Mouse (Mus musculus) liver, postnatal 0 days (tissue): ENCODE results near the gene Adgrg7. TPM values are rescaled to one million over a fixed set of nuclear protein-coding genes. Genes with fewer than 3 reads are reported as not detected.
A peak's percentile ranks its signal among the peaks of the same experiment; 100 is the strongest.

Source experiments
- ATAC-seq: fragments of 200-750 bp; cut with Nextera tagmentation; 2 replicates; pipeline ENCODE4 v1.8.0; 2017; ENCODE audit warnings: mild to moderate bottlenecking, moderate library complexity
- DNase-seq: peaks from one replicate; pipeline ENCODE4 v3.0.0-alpha.2; 2016
- H3K27ac ChIP-seq: fragments of 300-500 bp; sonication (generic); 2 replicates; pipeline ENCODE4 v1.5.1; 2014; ENCODE audit warnings: antibody characterized with exemption, moderate library complexity, mild to moderate bottlenecking, low read depth
- H3K27me3 ChIP-seq: fragments of 300-500 bp; sonication (generic); 2 replicates; pipeline ENCODE4 v1.6.1; 2014; ENCODE audit warnings: low read length, control low read depth, mixed read lengths; ENCODE audit not compliant: insufficient read depth
- H3K36me3 ChIP-seq: fragments of 300-500 bp; sonication (generic); replicated peaks from 2 replicates; pipeline ENCODE4 v1.6.1; 2014; ENCODE audit warnings: mild to moderate bottlenecking, control low read depth, low read length, moderate library complexity, mixed read lengths; ENCODE audit not compliant: insufficient read depth
- H3K4me1 ChIP-seq: fragments of 300-500 bp; sonication (generic); 2 replicates; pipeline ENCODE4 v1.6.1; 2014; ENCODE audit warnings: antibody characterized with exemption, mild to moderate bottlenecking, control low read depth; ENCODE audit not compliant: insufficient read depth
- H3K4me2 ChIP-seq: fragments of 300-500 bp; sonication (generic); 2 replicates; pipeline ENCODE4 v1.6.1; 2014; ENCODE audit warnings: low read depth, mild to moderate bottlenecking, low read length, moderate library complexity, mixed read lengths
- H3K4me3 ChIP-seq: fragments of 300-500 bp; sonication (generic); 2 replicates; pipeline ENCODE4 v1.5.1; 2014; ENCODE audit warnings: low read depth, low read length
- H3K9ac ChIP-seq: fragments of 300-500 bp; sonication (generic); replicated peaks from 2 replicates; pipeline ENCODE4 v1.6.1; 2014; ENCODE audit warnings: mild to moderate bottlenecking, moderate library complexity
- H3K9me3 ChIP-seq: fragments of 300-500 bp; sonication (generic); 2 replicates; pipeline ENCODE4 v1.6.1; 2016; ENCODE audit warnings: mild to moderate bottlenecking, control low read depth, low read length, mixed read lengths
- CTCF ChIP-seq: sonication (generic); IDR thresholded peaks from 2 replicates; pipeline ENCODE4 v1.5.1; 2016; ENCODE audit warnings: antibody characterized with exemption, low read depth
- EP300 ChIP-seq: IDR thresholded peaks from 2 replicates; pipeline ENCODE4 v1.6.1; 2016; ENCODE audit warnings: antibody characterized with exemption, low read depth, mild to moderate bottlenecking
- WGBS: fragments of 180-500 bp; shearing (Covaris S2); extraction: QIAGEN DNeasy Blood & Tissue Kit; methylation state at CpG from one replicate; pipeline ENCODE4 v1.1.7; 2014; ENCODE audit not compliant: insufficient replicate concordance; 5-methylcytosine and 5-hydroxymethylcytosine counted together
- polyA plus RNA-seq: library from polyadenylated mRNA; unstranded; fragments of >200 nt; fragmentation: Nextera tagmentation; extraction: Ambion mirVana; gene quantifications from 2 replicates; pipeline ENCODE4 v1.2.1, GENCODE M21; 2015

The Adgrg7 gene
- polyA plus RNA-seq, 1 experiment from 2014 or later: not detected

- no peaks in the 10 kb centered on the region for H3K9me3 ChIP-seq
- 38% methylated on average over 2 of the region's 2 CpGs for WGBS
- H3K27ac ChIP-seq: no peak overlapping the region
- DNase-seq: no peak
- H3K9ac ChIP-seq: no peak overlapping the region
- no peak overlapping the region for H3K4me3 ChIP-seq
- no peak overlapping the region for H3K4me2 ChIP-seq
- no peak for ATAC-seq
- no peaks in the 10 kb centered on the region for H3K27me3 ChIP-seq
- 0 out of 2 replicates have a peak, but pooled peaks cover 3% of the 10 kb centered on the region for H3K4me1 ChIP-seq
- TF ChIP-seq CTCF (peak; percentile 65), EP300 (no peak)
- no peaks in the 10 kb centered on the region for H3K36me3 ChIP-seq
These were observed 4.8 kb upstream of the Adgrg7 start for GRCm38 (mm10) chr16:56800469-56800868.

GRCm38 (mm10) chr16:56799541-56800029, 3.9 kb upstream of the Adgrg7 start:
- no peak overlapping the region for H3K4me3 ChIP-seq
- H3K4me1 ChIP-seq: 0 out of 2 replicates have a peak, but pooled peaks cover 3% of the 10 kb centered on the region
- WGBS: 46% methylated on average over 3 of the region's 3 CpGs
- H3K9me3 ChIP-seq: no peaks in the 10 kb centered on the region
- no peak overlapping the region for H3K27ac ChIP-seq
- TF ChIP-seq CTCF (no peak), EP300 (no peak)
- no peak for DNase-seq
- no peak for ATAC-seq
- H3K27me3 ChIP-seq: no peaks in the 10 kb centered on the region
- H3K4me2 ChIP-seq: no peak overlapping the region
- no peak overlapping the region for H3K9ac ChIP-seq
- H3K36me3 ChIP-seq: no peaks in the 10 kb centered on the region

- ATAC-seq (no peak), DNase-seq (peak; percentile 17)
- no peak for TF ChIP-seq CTCF
- no peak for TF ChIP-seq EP300
- no peak overlapping the region for H3K27ac ChIP-seq
- no peak overlapping the region for H3K4me2 ChIP-seq
- H3K9me3 ChIP-seq: no peaks in the 10 kb centered on the region
- no peak overlapping the region for H3K9ac ChIP-seq
- H3K36me3 ChIP-seq: no peaks in the 10 kb centered on the region
- no peaks in the 10 kb centered on the region for H3K27me3 ChIP-seq
- 0 out of 2 replicates have a peak, but pooled peaks cover 3% of the 10 kb centered on the region for H3K4me1 ChIP-seq
- 54% methylated on average over 7 of the region's 7 CpGs for whole genome bisulfite sequencing
- no peak overlapping the region for H3K4me3 ChIP-seq
These were observed 3.2 kb upstream of the Adgrg7 start for GRCm38 (mm10) chr16:56798873-56799272.

- TF ChIP-seq CTCF: no peak
- TF ChIP-seq EP300: no peak
- Histone ChIP-seq H3K4me3 (no peak overlapping the region), H3K36me3 (no peaks in the 10 kb centered on the region), H3K9me3 (no peaks in the 10 kb centered on the region), H3K4me1 (no peaks in the 10 kb centered on the region), H3K4me2 (no peak overlapping the region), H3K27ac (no peak overlapping the region), H3K27me3 (no peaks in the 10 kb centered on the region), H3K9ac (no peak overlapping the region)
- DNase-seq (no peak), ATAC-seq (no peak)
- WGBS: 79% methylated on average over 7 of the region's 7 CpGs
These were observed 1.1 kb downstream of the Adgrg7 start for GRCm38 (mm10) chr16:56794383-56795144.

- Histone ChIP-seq H3K4me1 (no peaks in the 10 kb centered on the region), H3K4me3 (no peak overlapping the region), H3K36me3 (no peaks in the 10 kb centered on the region), H3K9ac (no peak overlapping the region), H3K9me3 (no peaks in the 10 kb centered on the region), H3K27me3 (no peaks in the 10 kb centered on the region), H3K4me2 (no peak overlapping the region), H3K27ac (no peak overlapping the region)
- ATAC-seq: no peak
- TF ChIP-seq EP300 (no peak), CTCF (no peak)
- DNase-seq: no peak
- 83% methylated on average over 1 of the region's 1 CpGs for WGBS
These were observed 1.9 kb downstream of the Adgrg7 start for GRCm38 (mm10) chr16:56793778-56794177.

- Histone ChIP-seq H3K36me3 (no peaks in the 10 kb centered on the region), H3K9me3 (no peaks in the 10 kb centered on the region), H3K9ac (no peak overlapping the region), H3K27ac (no peak overlapping the region), H3K4me1 (no peaks in the 10 kb centered on the region), H3K4me2 (no peak overlapping the region), H3K27me3 (no peaks in the 10 kb centered on the region), H3K4me3 (no peak overlapping the region)
- DNase-seq (no peak), ATAC-seq (no peak)
- TF ChIP-seq EP300 (no peak), CTCF (no peak)
- 66% methylated on average over 2 of the region's 2 CpGs for WGBS
These were observed 9.7 kb downstream of the Adgrg7 start for GRCm38 (mm10) chr16:56785943-56786342.
